ENCODE assay signal across 8 mouse cellular contexts in the genomic region with DNA sequence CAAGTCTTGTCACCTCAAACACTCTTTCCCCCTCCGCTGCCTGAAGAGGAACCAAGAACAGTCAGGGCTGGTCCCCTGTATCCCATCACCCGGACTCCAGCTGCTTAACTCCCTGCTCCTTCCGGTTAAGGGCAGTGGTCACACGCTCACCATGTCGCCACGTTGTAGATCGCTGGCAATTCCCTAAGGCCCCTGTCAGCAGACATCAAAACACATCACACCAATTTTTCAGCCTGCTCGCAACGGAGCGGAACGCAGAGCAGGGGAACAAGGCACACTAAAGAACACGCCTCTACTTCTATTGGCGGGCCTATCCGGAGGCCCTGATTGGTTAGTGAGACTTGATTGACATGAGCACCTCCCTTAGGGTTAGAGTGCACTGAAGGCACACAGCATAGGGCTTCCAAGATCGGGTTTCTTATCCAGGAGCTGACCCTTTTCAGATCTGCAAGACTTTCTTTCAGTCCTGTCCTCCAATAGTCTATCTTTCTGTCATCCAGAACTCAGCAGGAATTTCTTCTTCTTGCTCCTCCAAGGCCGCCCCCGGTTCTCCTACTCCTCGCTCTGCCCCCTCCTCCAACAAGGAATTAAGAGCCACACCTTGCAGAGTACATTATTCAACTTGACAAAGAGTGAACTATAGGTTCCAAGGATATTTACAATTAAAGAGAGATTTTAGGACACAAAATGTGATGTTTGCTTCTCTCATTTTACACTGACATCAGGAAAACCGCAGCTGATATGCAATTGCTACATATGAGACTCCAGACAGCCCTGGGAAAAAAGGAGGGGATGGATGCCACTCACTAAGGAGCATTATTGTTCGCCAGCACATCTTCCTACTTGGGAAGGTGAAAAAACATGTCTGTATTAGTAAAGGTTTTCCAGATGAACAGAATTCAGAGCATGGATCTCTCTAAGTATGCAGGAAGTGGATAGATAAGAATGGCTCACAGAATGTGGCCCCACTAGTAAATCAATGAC. TPM values are rescaled to one million over a fixed set of nuclear protein-coding genes. Genes with fewer than 3 reads are reported as not detected.
A peak's percentile ranks its signal among the peaks of the same experiment; 100 is the strongest.
DNase-seq lines count a peak whose midpoint lies in the region; ATAC-seq and TF ChIP-seq lines count a peak whose summit lies in the region.
"Not testable (repeated sequence)": the region's sequence is repeated elsewhere in the genome, so short reads cannot be mapped to it uniquely, and the experiment has no call there.

A gene (minus strand): TSS at position 278 of the 984 bp plus-strand sequence.

- H3K27ac ChIP-seq in forebrain, embryonic 12.5 days: 0 out of 2 replicates have a peak within 1 kb of the TSS, but pooled peaks have one; percentile 25
- 0 out of 2 replicates have a peak within 1 kb of the TSS, but pooled peaks have one; percentile 11 for H3K27ac ChIP-seq in heart, postnatal 0 days (ENCODE audit: low read depth)
- not testable (repeated sequence) for H3K27ac ChIP-seq in liver, embryonic 12.5 days

- H3K4me2 ChIP-seq in forebrain, embryonic 12.5 days: peak within 1 kb of the TSS; percentile 52
- peak within 1 kb of the TSS; percentile 58 for H3K4me2 ChIP-seq in heart, postnatal 0 days (ENCODE audit: low read depth, low read length)
- peak within 1 kb of the TSS; percentile 74 for H3K4me2 ChIP-seq in liver, embryonic 12.5 days

- not testable (repeated sequence) for H3K27me3 ChIP-seq in E14TG2a.4 (ENCODE audit: insufficient read depth, low read length); forebrain, embryonic 12.5 days; heart, postnatal 0 days (ENCODE audit: control insufficient read depth, insufficient read depth, low read length); liver, embryonic 12.5 days (replicated peaks); splenic B cell, adult 2 months (ENCODE audit: control insufficient read depth, insufficient read depth, low read length, poor library complexity, severe bottlenecking)

- ATAC-seq in forebrain, embryonic 12.5 days (ENCODE audit: low FRiP score): peak; percentile 92
- peak; percentile 79 for ATAC-seq in heart, postnatal 0 days (ENCODE audit: insufficient read depth, low read depth)
- ATAC-seq in liver, embryonic 12.5 days: peak; percentile 99

- H3K4me3 ChIP-seq in E14TG2a.4 (replicated peaks; ENCODE audit: low read length): peak within 1 kb of the TSS; percentile 83
- peak within 1 kb of the TSS; percentile 50 for H3K4me3 ChIP-seq in forebrain, embryonic 12.5 days (replicated peaks)
- peak within 1 kb of the TSS; percentile 55 for H3K4me3 ChIP-seq in heart, postnatal 0 days (ENCODE audit: low read depth, low read length)
- peak within 1 kb of the TSS; percentile 63 for H3K4me3 ChIP-seq in liver, embryonic 12.5 days

- 9% methylated on average over 20 of the region's 20 CpGs for WGBS in forebrain, embryonic 12.5 days
- 11% methylated on average over 20 of the region's 20 CpGs for WGBS in heart, postnatal 0 days
- WGBS in liver, embryonic 12.5 days (ENCODE audit: insufficient replicate concordance): 6% methylated on average over 20 of the region's 20 CpGs

- peak within 1 kb of the TSS; percentile 62 for H3K9ac ChIP-seq in forebrain, embryonic 12.5 days
- H3K9ac ChIP-seq in heart, postnatal 0 days (replicated peaks; ENCODE audit: low read depth, low read length): not testable (repeated sequence)
- H3K9ac ChIP-seq in liver, embryonic 12.5 days: peak within 1 kb of the TSS; percentile 69

- H3K4me1 ChIP-seq in E14TG2a.4 (replicated peaks; ENCODE audit: low read depth, low read length): peaks cover 13% of the 10 kb centered on the region
- not testable (repeated sequence) for H3K4me1 ChIP-seq in forebrain, embryonic 12.5 days; heart, postnatal 0 days (ENCODE audit: control insufficient read depth, insufficient read depth)
- peaks cover 14% of the 10 kb centered on the region for H3K4me1 ChIP-seq in liver, embryonic 12.5 days

- not testable (repeated sequence) for H3K9me3 ChIP-seq in E14TG2a.4 (ENCODE audit: low read length); forebrain, embryonic 12.5 days; heart, postnatal 0 days (replicated peaks; ENCODE audit: control insufficient read depth, low read length); liver, embryonic 12.5 days (replicated peaks)

- DNase-seq in c-Kit-positive CD71-positive TER-119-negative erythroid progenitor cells, embryonic 14.5 days (ENCODE audit: low read depth): peak; percentile 60
- DNase-seq in heart, postnatal 0 days (ENCODE audit: low spot score): peak; percentile 63
- DNase-seq in kidney, postnatal 25 days: peak; percentile 65 to 83
- DNase-seq in naive thymus-derived CD4-positive, alpha-beta T cell, adult 2 months (ENCODE audit: low read depth): peak; percentile 73
- DNase-seq in splenic B cell, adult 2 months (ENCODE audit: low read depth, low spot score): peak; percentile 87

- not testable (repeated sequence) for TF ChIP-seq CTCF in E14TG2a.4 (conservative IDR thresholded peaks at IDR 0.05; ENCODE audit: low read length); heart, postnatal 0 days (IDR thresholded peaks at IDR 0.05; ENCODE audit: low read depth)

- not testable (repeated sequence) for TF ChIP-seq EP300 in heart, postnatal 0 days (IDR thresholded peaks at IDR 0.05; ENCODE audit: low read depth)

- not testable (repeated sequence) for H3K36me3 ChIP-seq in E14TG2a.4 (ENCODE audit: insufficient read depth, low read length); forebrain, embryonic 12.5 days (replicated peaks); heart, postnatal 0 days (replicated peaks; ENCODE audit: control insufficient read depth, insufficient read depth, low read length); liver, embryonic 12.5 days; splenic B cell, adult 2 months (ENCODE audit: control insufficient read depth, insufficient read depth, low read length, poor library complexity, severe bottlenecking)

RNA-seq across cellular contexts. Expression of the gene that starts here (rescaled TPM):
- polyA plus RNA-seq in forebrain, embryonic 12.5 days (2016; fragmentation: Nextera tagmentation; extraction: Ambion mirVana): 30.2 and 31.2 TPM in 2 replicates
- 0.34 and 2.0 TPM in 2 replicates for total RNA-seq in heart, postnatal 0 days (2014; rRNA removed; ENCODE audit: low replicate concordance)
- 6.5 and 7.9 TPM in 2 replicates for polyA plus RNA-seq in heart, postnatal 0 days (2015; fragmentation: Nextera tagmentation; extraction: Ambion mirVana)
- 6.4 and 6.5 TPM in 2 replicates for polyA plus RNA-seq in liver, embryonic 12.5 days (2016; fragmentation: Nextera tagmentation; extraction: Ambion mirVana)
